Mouse (Mus musculus) liver, postnatal 0 days (tissue): ENCODE results near the gene Ankrd6. TPM values are rescaled to one million over a fixed set of nuclear protein-coding genes. Genes with fewer than 3 reads are reported as not detected.

Source experiments
- ATAC-seq: fragments of 200-750 bp; cut with Nextera tagmentation; 2 replicates; pipeline ENCODE4 v1.8.0; 2017; ENCODE audit warnings: mild to moderate bottlenecking, moderate library complexity
- DNase-seq: peaks from one replicate; pipeline ENCODE4 v3.0.0-alpha.2; 2016
- H3K27ac ChIP-seq: fragments of 300-500 bp; sonication (generic); 2 replicates; pipeline ENCODE4 v1.5.1; 2014; ENCODE audit warnings: antibody characterized with exemption, moderate library complexity, mild to moderate bottlenecking, low read depth
- H3K27me3 ChIP-seq: fragments of 300-500 bp; sonication (generic); 2 replicates; pipeline ENCODE4 v1.6.1; 2014; ENCODE audit warnings: low read length, control low read depth, mixed read lengths; ENCODE audit not compliant: insufficient read depth
- H3K36me3 ChIP-seq: fragments of 300-500 bp; sonication (generic); replicated peaks from 2 replicates; pipeline ENCODE4 v1.6.1; 2014; ENCODE audit warnings: mild to moderate bottlenecking, control low read depth, low read length, moderate library complexity, mixed read lengths; ENCODE audit not compliant: insufficient read depth
- H3K4me1 ChIP-seq: fragments of 300-500 bp; sonication (generic); 2 replicates; pipeline ENCODE4 v1.6.1; 2014; ENCODE audit warnings: antibody characterized with exemption, mild to moderate bottlenecking, control low read depth; ENCODE audit not compliant: insufficient read depth
- H3K4me2 ChIP-seq: fragments of 300-500 bp; sonication (generic); 2 replicates; pipeline ENCODE4 v1.6.1; 2014; ENCODE audit warnings: low read depth, mild to moderate bottlenecking, low read length, moderate library complexity, mixed read lengths
- H3K4me3 ChIP-seq: fragments of 300-500 bp; sonication (generic); 2 replicates; pipeline ENCODE4 v1.5.1; 2014; ENCODE audit warnings: low read depth, low read length
- H3K9ac ChIP-seq: fragments of 300-500 bp; sonication (generic); replicated peaks from 2 replicates; pipeline ENCODE4 v1.6.1; 2014; ENCODE audit warnings: mild to moderate bottlenecking, moderate library complexity
- H3K9me3 ChIP-seq: fragments of 300-500 bp; sonication (generic); 2 replicates; pipeline ENCODE4 v1.6.1; 2016; ENCODE audit warnings: mild to moderate bottlenecking, control low read depth, low read length, mixed read lengths
- CTCF ChIP-seq: sonication (generic); IDR thresholded peaks from 2 replicates; pipeline ENCODE4 v1.5.1; 2016; ENCODE audit warnings: antibody characterized with exemption, low read depth
- EP300 ChIP-seq: IDR thresholded peaks from 2 replicates; pipeline ENCODE4 v1.6.1; 2016; ENCODE audit warnings: antibody characterized with exemption, low read depth, mild to moderate bottlenecking
- WGBS: fragments of 180-500 bp; shearing (Covaris S2); extraction: QIAGEN DNeasy Blood & Tissue Kit; methylation state at CpG from one replicate; pipeline ENCODE4 v1.1.7; 2014; ENCODE audit not compliant: insufficient replicate concordance; 5-methylcytosine and 5-hydroxymethylcytosine counted together
- polyA plus RNA-seq: library from polyadenylated mRNA; unstranded; fragments of >200 nt; fragmentation: Nextera tagmentation; extraction: Ambion mirVana; gene quantifications from 2 replicates; pipeline ENCODE4 v1.2.1, GENCODE M21; 2015

Gene Ankrd6
- polyA plus RNA-seq, 1 experiment from 2014 or later: 0.54 TPM

GRCm38 (mm10) chr4:32916689-32917385, 33.8 kb downstream of the Ankrd6 start:
- DNase-seq (no peak), ATAC-seq (peak; percentile 53)
- no peaks in the 10 kb centered on the region for H3K4me1 ChIP-seq
- 60% methylated on average over 6 of the region's 6 CpGs for whole genome bisulfite sequencing
- no peak overlapping the region for H3K4me2 ChIP-seq
- TF ChIP-seq CTCF (no peak), EP300 (no peak)
- no peaks in the 10 kb centered on the region for H3K9me3 ChIP-seq
- H3K9ac ChIP-seq: no peak overlapping the region
- H3K36me3 ChIP-seq: no peaks in the 10 kb centered on the region
- H3K27ac ChIP-seq: no peak overlapping the region
- H3K4me3 ChIP-seq: no peak overlapping the region
- H3K27me3 ChIP-seq: no peaks in the 10 kb centered on the region

GRCm38 (mm10) chr4:32915928-32916327, 34.7 kb downstream of the Ankrd6 start:
- no peaks in the 10 kb centered on the region for H3K4me1 ChIP-seq
- no peaks in the 10 kb centered on the region for H3K27me3 ChIP-seq
- H3K4me2 ChIP-seq: no peak overlapping the region
- H3K9ac ChIP-seq: no peak overlapping the region
- ATAC-seq (0 out of 2 replicates have a peak, but pooled peaks have one; percentile 27), DNase-seq (no peak)
- WGBS: 45% methylated on average over 8 of the region's 8 CpGs
- H3K9me3 ChIP-seq: no peaks in the 10 kb centered on the region
- no peak overlapping the region for H3K27ac ChIP-seq
- TF ChIP-seq EP300 (no peak), CTCF (no peak)
- H3K36me3 ChIP-seq: no peaks in the 10 kb centered on the region
- H3K4me3 ChIP-seq: no peak overlapping the region

GRCm38 (mm10) chr4:32909996-32910395, 40.6 kb downstream of the Ankrd6 start:
- TF ChIP-seq CTCF: no peak
- TF ChIP-seq EP300: no peak
- 88% methylated on average over 1 of the region's 1 CpGs for WGBS

GRCm38 (mm10) chr4:32909241-32909979, 41.2 kb downstream of the Ankrd6 start:
- DNase-seq: peak; percentile 73
- Histone ChIP-seq H3K4me2 (peak overlapping the region; percentile 35), H3K4me3 (no peak overlapping the region), H3K9ac (no peak overlapping the region), H3K36me3 (no peaks in the 10 kb centered on the region), H3K27ac (no peak overlapping the region; the same call in 1 of the 2 replicates), H3K27me3 (no peaks in the 10 kb centered on the region), H3K9me3 (no peaks in the 10 kb centered on the region), H3K4me1 (peaks cover 12% of the 10 kb centered on the region)
- peak; percentile 93 for TF ChIP-seq EP300
- no peak for TF ChIP-seq CTCF
- WGBS: 54% methylated on average over 3 of the region's 3 CpGs
- peak; percentile 100 for ATAC-seq

More at GRCm38 (mm10) chr4:32909996-32910395, 40.6 kb downstream of the Ankrd6 start:
- DNase-seq: no peak
- Histone ChIP-seq H3K36me3 (no peaks in the 10 kb centered on the region), H3K4me2 (no peak overlapping the region), H3K4me3 (no peak overlapping the region), H3K27ac (peak overlapping the region; percentile 1; the same call in 1 of the 2 replicates), H3K4me1 (peaks cover 10% of the 10 kb centered on the region), H3K9me3 (no peaks in the 10 kb centered on the region), H3K9ac (no peak overlapping the region), H3K27me3 (no peaks in the 10 kb centered on the region)
- ATAC-seq: no peak

GRCm38 (mm10) chr4:32907631-32908030, 43.0 kb downstream of the Ankrd6 start:
- Histone ChIP-seq H3K9ac (no peak overlapping the region), H3K9me3 (no peaks in the 10 kb centered on the region), H3K36me3 (no peaks in the 10 kb centered on the region), H3K4me1 (peaks cover 12% of the 10 kb centered on the region), H3K4me2 (no peak overlapping the region), H3K27ac (no peak overlapping the region), H3K27me3 (no peaks in the 10 kb centered on the region), H3K4me3 (no peak overlapping the region)
- TF ChIP-seq EP300 (no peak), CTCF (no peak)
- ATAC-seq (no peak), DNase-seq (no peak)
- WGBS: 67% methylated on average over 3 of the region's 3 CpGs

GRCm38 (mm10) chr4:32906627-32907026, 44.0 kb downstream of the Ankrd6 start:
- Histone ChIP-seq H3K27ac (no peak overlapping the region), H3K36me3 (no peaks in the 10 kb centered on the region), H3K9me3 (no peaks in the 10 kb centered on the region), H3K4me3 (no peak overlapping the region), H3K4me2 (no peak overlapping the region), H3K9ac (no peak overlapping the region), H3K27me3 (no peaks in the 10 kb centered on the region), H3K4me1 (peaks cover 12% of the 10 kb centered on the region)
- WGBS: 71% methylated on average over 6 of the region's 6 CpGs
- no peak; the same call in 1 of the 2 replicates for ATAC-seq
- peak; percentile 66 for DNase-seq
- TF ChIP-seq CTCF (no peak), EP300 (no peak)
